Mouse (Mus musculus): ENCODE measurements around the gene Bdkrb2. TPM values are rescaled to one million over a fixed set of nuclear protein-coding genes. Genes with fewer than 3 reads are reported as not detected.

Bdkrb2 gene
- total RNA-seq, 2 experiments from 2014 or later, result 0.31 to 0.44 TPM

- DNase-seq (ENCODE audit: extremely low spot score in 1 of 2, low spot score in 1 of 2), result no peak
Observed at GRCm38 (mm10) chr12:105637554-105637953, 74.5 kb downstream of the Bdkrb2 start.

GRCm38 (mm10) chr12:105642770-105643321, 79.8 kb downstream of the Bdkrb2 start:
- DNase-seq (ENCODE audit: extremely low spot score in 1 of 2, low spot score in 1 of 2), result no peak

Other genes with a start within 250 kb of the Bdkrb2 start
- gene Tunar, start 229.4 kb upstream of the Bdkrb2 start, total RNA-seq (2021), result 10 to 100 TPM; 18.9 to 19.4 TPM
- gene D430019H16Rik, start 109.4 kb upstream of the Bdkrb2 start, total RNA-seq (2021), result 100 to 1,000 TPM; 122 to 131 TPM
- under 1 TPM in 1 of 2 experiments, not detected in 1; 0.35 TPM for gene Bdkrb1, start 39.9 kb downstream of the Bdkrb2 start, total RNA-seq (2021)
- 10 to 100 TPM; 23.3 to 27.1 TPM for gene Gskip, start 121.6 kb downstream of the Bdkrb2 start, total RNA-seq (2021)
- gene Atg2b, start 122.0 kb downstream of the Bdkrb2 start, total RNA-seq (2021), result 10 to 100 TPM; 41.3 to 42.4 TPM
- gene Ak7, start 142.8 kb downstream of the Bdkrb2 start, total RNA-seq (2021), result 1 to 10 TPM in 1 of 2 experiments, under 1 TPM in 1; 0.94 to 1.0 TPM
- 100 to 1,000 TPM; 143 to 152 TPM for gene Papola, start 221.5 kb downstream of the Bdkrb2 start, total RNA-seq (2021)